Mouse (Mus musculus): Measurements from ENCODE around the gene Mllt6. TPM values are rescaled to one million over a fixed set of nuclear protein-coding genes. Genes with fewer than 3 reads are reported as not detected.
"Not testable (repeated sequence)": the region's sequence is repeated elsewhere in the genome, so short reads cannot be mapped to it uniquely, and the experiment has no call there.

Mllt6 gene
- polyA plus RNA-seq, 1 experiment from 2014 or later, result 5.2 TPM

- H3K4me2 ChIP-seq, result no peak overlapping the region
- no peaks in the 10 kb centered on the region for H3K9me3 ChIP-seq (ENCODE audit: low read depth, low read length)
- peaks cover 52% of the 10 kb centered on the region for H3K27me3 ChIP-seq (ENCODE audit: insufficient read depth, low read length)
- no peak overlapping the region for H3K4me3 ChIP-seq (ENCODE audit: low read depth, low read length)
- no peaks in the 10 kb centered on the region for H3K36me3 ChIP-seq (ENCODE audit: insufficient read depth)
- no peak for TF ChIP-seq CTCF (IDR thresholded peaks at IDR 0.05; ENCODE audit: low read depth)
- ATAC-seq (ENCODE audit: insufficient read depth) (no peak), DNase-seq (no peak)
- H3K9ac ChIP-seq, result no peak overlapping the region
- H3K27ac ChIP-seq (ENCODE audit: low read depth), result no peak overlapping the region
- 20% methylated on average over 5 of the region's 5 CpGs for WGBS
- peaks cover 5% of the 10 kb centered on the region for H3K4me1 ChIP-seq (ENCODE audit: insufficient read depth)
Observed at GRCm38 (mm10) chr11:97631500-97631899, 31.7 kb upstream of the Mllt6 start.

GRCm38 (mm10) chr11:97631938-97632337, 31.3 kb upstream of the Mllt6 start:
- H3K27ac ChIP-seq (ENCODE audit: low read depth), result no peak overlapping the region
- no peak overlapping the region for H3K9ac ChIP-seq
- no peak overlapping the region for H3K4me2 ChIP-seq
- H3K4me1 ChIP-seq (ENCODE audit: insufficient read depth), result peaks cover 5% of the 10 kb centered on the region
- no peaks in the 10 kb centered on the region for H3K36me3 ChIP-seq (ENCODE audit: insufficient read depth)
- H3K27me3 ChIP-seq (ENCODE audit: insufficient read depth, low read length), result peaks cover 48% of the 10 kb centered on the region
- no peaks in the 10 kb centered on the region for H3K9me3 ChIP-seq (ENCODE audit: low read depth, low read length)
- peak; percentile 98 for TF ChIP-seq CTCF (IDR thresholded peaks at IDR 0.05; ENCODE audit: low read depth)
- ATAC-seq (ENCODE audit: insufficient read depth) (no peak), DNase-seq (peak; percentile 88)
- 3% methylated on average over 12 of the region's 12 CpGs for WGBS
- no peak overlapping the region for H3K4me3 ChIP-seq (ENCODE audit: low read depth, low read length)

- 77% methylated on average over 4 of the region's 4 CpGs for WGBS
- H3K4me3 ChIP-seq (ENCODE audit: low read depth, low read length); H3K27ac ChIP-seq (ENCODE audit: low read depth); H3K9ac ChIP-seq; H3K36me3 ChIP-seq (ENCODE audit: insufficient read depth); ATAC-seq (ENCODE audit: insufficient read depth); H3K4me2 ChIP-seq; DNase-seq; H3K4me1 ChIP-seq (ENCODE audit: insufficient read depth); H3K9me3 ChIP-seq (ENCODE audit: low read depth, low read length): not testable (repeated sequence)
- peaks cover 43% of the 10 kb centered on the region for H3K27me3 ChIP-seq (ENCODE audit: insufficient read depth, low read length)
Observed at GRCm38 (mm10) chr11:97632440-97632839, 30.8 kb upstream of the Mllt6 start.

GRCm38 (mm10) chr11:97635468-97636019, 27.7 kb upstream of the Mllt6 start:
- Histone ChIP-seq H3K36me3 (ENCODE audit: insufficient read depth) (no peaks in the 10 kb centered on the region), H3K4me2 (no peak overlapping the region), H3K9ac (no peak overlapping the region), H3K4me1 (ENCODE audit: insufficient read depth) (no peaks in the 10 kb centered on the region), H3K9me3 (ENCODE audit: low read depth, low read length) (no peaks in the 10 kb centered on the region), H3K4me3 (ENCODE audit: low read depth, low read length) (no peak overlapping the region), H3K27me3 (ENCODE audit: insufficient read depth, low read length) (peaks cover 14% of the 10 kb centered on the region; the same call in 1 of the 2 replicates), H3K27ac (ENCODE audit: low read depth) (no peak overlapping the region)
- no peak for TF ChIP-seq CTCF (IDR thresholded peaks at IDR 0.05; ENCODE audit: low read depth)
- no peak for ATAC-seq (ENCODE audit: insufficient read depth)
- WGBS, result 56% methylated on average over 11 of the region's 11 CpGs
- no peak for DNase-seq

GRCm38 (mm10) chr11:97641668-97642067, 21.5 kb upstream of the Mllt6 start:
- Histone ChIP-seq H3K9ac (no peak overlapping the region), H3K27me3 (ENCODE audit: insufficient read depth, low read length) (no peaks in the 10 kb centered on the region), H3K36me3 (ENCODE audit: insufficient read depth) (no peaks in the 10 kb centered on the region), H3K9me3 (ENCODE audit: low read depth, low read length) (no peaks in the 10 kb centered on the region), H3K4me3 (ENCODE audit: low read depth, low read length) (no peak overlapping the region), H3K4me1 (ENCODE audit: insufficient read depth) (no peaks in the 10 kb centered on the region), H3K4me2 (no peak overlapping the region), H3K27ac (ENCODE audit: low read depth) (no peak overlapping the region)
- 42% methylated on average over 8 of the region's 8 CpGs for WGBS
- ATAC-seq (ENCODE audit: insufficient read depth), result no peak
- no peak for TF ChIP-seq CTCF (IDR thresholded peaks at IDR 0.05; ENCODE audit: low read depth)
- DNase-seq, result no peak

- Histone ChIP-seq H3K4me1 (ENCODE audit: insufficient read depth) (no peaks in the 10 kb centered on the region), H3K4me2 (no peak overlapping the region), H3K27ac (ENCODE audit: low read depth) (no peak overlapping the region), H3K27me3 (ENCODE audit: insufficient read depth, low read length) (no peaks in the 10 kb centered on the region), H3K9ac (no peak overlapping the region), H3K9me3 (ENCODE audit: low read depth, low read length) (no peaks in the 10 kb centered on the region), H3K4me3 (ENCODE audit: low read depth, low read length) (no peak overlapping the region), H3K36me3 (ENCODE audit: insufficient read depth) (no peaks in the 10 kb centered on the region)
- DNase-seq (no peak), ATAC-seq (ENCODE audit: insufficient read depth) (no peak)
- 44% methylated on average over 2 of the region's 2 CpGs for WGBS
- TF ChIP-seq CTCF (IDR thresholded peaks at IDR 0.05; ENCODE audit: low read depth), result peak; percentile 20
Observed at GRCm38 (mm10) chr11:97642746-97643145, 20.5 kb upstream of the Mllt6 start.

GRCm38 (mm10) chr11:97643380-97644055, 19.7 kb upstream of the Mllt6 start:
- Histone ChIP-seq H3K27ac (ENCODE audit: low read depth) (no peak overlapping the region), H3K36me3 (ENCODE audit: insufficient read depth) (no peaks in the 10 kb centered on the region), H3K9ac (no peak overlapping the region), H3K4me2 (no peak overlapping the region), H3K9me3 (ENCODE audit: low read depth, low read length) (no peaks in the 10 kb centered on the region), H3K27me3 (ENCODE audit: insufficient read depth, low read length) (no peaks in the 10 kb centered on the region), H3K4me3 (ENCODE audit: low read depth, low read length) (no peak overlapping the region), H3K4me1 (ENCODE audit: insufficient read depth) (no peaks in the 10 kb centered on the region)
- 66% methylated on average over 8 of the region's 8 CpGs for WGBS
- no peak for TF ChIP-seq CTCF (IDR thresholded peaks at IDR 0.05; ENCODE audit: low read depth)
- ATAC-seq (ENCODE audit: insufficient read depth) (no peak), DNase-seq (no peak)
